Mouse (Mus musculus): ENCODE measurements around the gene Dmpk. TPM values are rescaled to one million over a fixed set of nuclear protein-coding genes. Genes with fewer than 3 reads are reported as not detected.

The Dmpk gene
- polyA plus RNA-seq (2012; rRNA removed) = 108 and 154 TPM in 2 replicates

DNA sequence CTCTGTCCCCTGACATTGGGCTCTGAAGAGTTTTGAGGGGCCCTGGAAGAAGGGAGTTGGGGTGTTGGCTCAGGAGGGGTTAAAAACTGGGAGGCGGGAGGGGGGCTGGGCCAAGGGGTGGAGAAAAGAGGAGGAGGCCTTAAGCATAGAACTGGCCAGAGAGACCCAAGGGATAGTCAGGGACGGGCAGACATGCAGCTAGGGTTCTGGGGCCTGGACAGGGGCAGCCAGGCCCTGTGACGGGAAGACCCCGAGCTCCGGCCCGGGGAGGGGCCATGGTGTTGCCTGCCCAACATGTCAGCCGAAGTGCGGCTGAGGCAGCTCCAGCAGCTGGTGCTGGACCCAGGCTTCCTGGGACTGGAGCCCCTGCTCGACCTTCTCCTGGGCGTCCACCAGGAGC is at the start of gene Dmpk:
TSS of gene Dmpk (plus strand) at position 149 of the 400 bp plus-strand sequence.
- H3K27ac ChIP-seq (ENCODE audit: control insufficient read depth, insufficient read depth, low read length) = no peak within 1 kb of the TSS
- H3K4me3 ChIP-seq (ENCODE audit: control insufficient read depth, insufficient read depth, low read length) = no peak within 1 kb of the TSS; the same call in 1 of the 2 replicates
- DNase-seq = no peak
- no peaks in the 10 kb centered on the region for H3K36me3 ChIP-seq (ENCODE audit: control insufficient read depth, insufficient read depth, low read length)
- H3K4me1 ChIP-seq (replicated peaks; ENCODE audit: control insufficient read depth, insufficient read depth, low read length) = no peaks in the 10 kb centered on the region
- no peaks in the 10 kb centered on the region; the same call in 1 of the 2 replicates for H3K27me3 ChIP-seq (ENCODE audit: control insufficient read depth, insufficient read depth, low read length)
- TF ChIP-seq POLR2A (IDR thresholded peaks at IDR 0.05; ENCODE audit: control insufficient read depth, extremely low read depth, insufficient read depth, low read length, poor library complexity) = no peak
- no peak for TF ChIP-seq CTCF (IDR thresholded peaks at IDR 0.05; ENCODE audit: borderline replicate concordance, control insufficient read depth, extremely low read depth, insufficient read depth, low read length, poor library complexity)
- 82% methylated on average over 10 of the region's 10 CpGs for WGBS

DNA sequence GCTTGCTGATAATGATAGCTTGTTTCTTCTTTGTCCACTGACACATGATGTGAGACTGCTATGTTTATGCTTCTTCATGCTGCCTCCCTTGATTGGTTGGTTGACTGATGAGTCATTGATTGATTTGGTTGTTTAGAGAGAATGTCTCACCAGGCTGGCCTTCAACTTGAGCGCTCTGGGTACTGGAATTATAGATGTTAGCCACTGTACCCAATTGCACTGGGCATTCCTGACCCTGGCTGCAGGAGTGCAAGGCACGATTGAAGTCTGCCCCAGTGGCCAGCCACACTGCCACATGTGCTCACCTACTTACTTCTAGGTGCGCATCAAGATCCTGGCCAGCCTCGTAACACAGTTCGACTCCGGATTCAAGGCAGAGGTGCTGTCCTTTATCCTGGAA is 39.0 kb upstream of the Dmpk start:
- WGBS = 99% methylated on average over 6 of the region's 6 CpGs

DNA sequence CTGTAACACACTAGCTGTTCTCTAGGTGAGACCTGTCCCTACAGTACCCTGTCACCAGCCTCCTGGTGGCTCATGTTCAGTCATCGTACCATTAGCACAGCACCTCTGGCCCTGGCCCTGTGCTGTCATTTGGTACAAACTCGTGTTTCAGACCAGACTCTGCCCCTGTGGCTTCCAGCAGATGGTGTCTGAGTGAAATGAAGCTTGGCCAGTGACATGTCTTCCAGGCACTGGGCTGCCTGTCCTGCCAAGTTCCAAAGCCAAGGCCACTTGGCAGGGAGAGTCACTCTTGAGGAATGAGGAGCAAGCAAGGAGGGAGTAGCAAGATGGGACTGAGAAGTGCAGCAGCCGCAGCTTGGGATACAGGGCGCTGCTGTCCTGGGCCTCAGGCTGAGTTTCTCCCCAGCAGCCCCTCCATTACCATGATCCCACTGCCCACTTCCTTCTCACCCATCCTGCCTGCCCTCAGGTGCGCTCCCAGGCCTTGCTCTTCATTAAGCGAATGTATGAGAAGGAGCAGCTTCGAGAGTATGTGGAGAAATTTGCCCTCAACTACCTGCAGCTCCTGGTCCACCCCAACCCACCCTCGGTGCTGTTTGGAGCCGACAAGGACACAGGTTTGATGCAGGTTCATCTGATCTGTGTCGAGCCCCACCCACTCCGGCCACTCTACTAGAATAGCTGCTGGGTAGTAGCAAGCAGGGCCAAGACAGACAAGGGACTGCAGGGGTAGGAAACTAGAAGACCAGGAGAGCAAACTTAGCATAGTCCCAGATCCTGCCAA is 37.2 kb upstream of the Dmpk start:
- no peak for DNase-seq
- no peak overlapping the region for H3K27ac ChIP-seq (ENCODE audit: control insufficient read depth, insufficient read depth, low read length)
- no peak for TF ChIP-seq POLR2A (IDR thresholded peaks at IDR 0.05; ENCODE audit: control insufficient read depth, extremely low read depth, insufficient read depth, low read length, poor library complexity)
- no peaks in the 10 kb centered on the region for H3K27me3 ChIP-seq (ENCODE audit: control insufficient read depth, insufficient read depth, low read length)
- H3K36me3 ChIP-seq (ENCODE audit: control insufficient read depth, insufficient read depth, low read length) = peaks cover 79% of the 10 kb centered on the region
- no peak overlapping the region for H3K4me3 ChIP-seq (ENCODE audit: control insufficient read depth, insufficient read depth, low read length)
- 97% methylated on average over 11 of the region's 11 CpGs for WGBS
- no peaks in the 10 kb centered on the region for H3K4me1 ChIP-seq (replicated peaks; ENCODE audit: control insufficient read depth, insufficient read depth, low read length)

More for the DNA sequence above, 39.0 kb upstream of the Dmpk start:
- Histone ChIP-seq H3K4me1 (replicated peaks; ENCODE audit: control insufficient read depth, insufficient read depth, low read length) (no peaks in the 10 kb centered on the region), H3K27ac (ENCODE audit: control insufficient read depth, insufficient read depth, low read length) (no peak overlapping the region), H3K4me3 (ENCODE audit: control insufficient read depth, insufficient read depth, low read length) (no peak overlapping the region), H3K27me3 (ENCODE audit: control insufficient read depth, insufficient read depth, low read length) (no peaks in the 10 kb centered on the region), H3K36me3 (ENCODE audit: control insufficient read depth, insufficient read depth, low read length) (peaks cover 89% of the 10 kb centered on the region)
- no peak for DNase-seq
- TF ChIP-seq CTCF (IDR thresholded peaks at IDR 0.05; ENCODE audit: borderline replicate concordance, control insufficient read depth, extremely low read depth, insufficient read depth, low read length, poor library complexity) = no peak
- no peak for TF ChIP-seq POLR2A (IDR thresholded peaks at IDR 0.05; ENCODE audit: control insufficient read depth, extremely low read depth, insufficient read depth, low read length, poor library complexity)

DNA sequence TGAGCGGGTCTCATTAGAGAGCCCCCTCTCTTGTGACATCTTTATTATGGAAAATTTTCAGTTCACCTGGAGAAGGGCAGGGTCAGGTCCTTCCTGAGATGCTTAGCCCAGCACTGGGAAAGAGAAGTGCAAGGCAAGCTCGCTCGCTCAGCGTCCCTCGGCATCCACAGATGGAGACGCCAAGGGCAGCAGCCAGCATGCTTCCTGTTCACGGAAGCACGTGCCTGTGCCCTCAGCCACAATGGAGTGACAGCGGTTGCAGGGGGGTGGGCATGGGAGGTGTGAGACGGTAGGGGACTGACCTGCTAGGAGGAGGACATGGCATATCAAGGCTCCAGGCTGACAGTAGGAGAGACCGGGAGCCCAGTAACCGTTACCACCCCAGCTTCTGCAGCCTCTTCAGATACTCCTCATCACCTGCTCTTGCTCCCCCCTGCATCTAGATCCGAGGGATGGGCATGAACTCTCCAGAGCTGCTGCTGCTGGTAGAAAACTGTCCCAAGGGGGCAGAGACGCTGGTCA is 35.6 kb upstream of the Dmpk start:
- H3K4me1 ChIP-seq (replicated peaks; ENCODE audit: control insufficient read depth, insufficient read depth, low read length) = no peaks in the 10 kb centered on the region
- WGBS = 79% methylated on average over 14 of the region's 14 CpGs
- H3K36me3 ChIP-seq (ENCODE audit: control insufficient read depth, insufficient read depth, low read length) = peaks cover 64% of the 10 kb centered on the region
- no peaks in the 10 kb centered on the region for H3K27me3 ChIP-seq (ENCODE audit: control insufficient read depth, insufficient read depth, low read length)
- no peak for DNase-seq
- H3K27ac ChIP-seq (ENCODE audit: control insufficient read depth, insufficient read depth, low read length) = no peak overlapping the region
- no peak overlapping the region for H3K4me3 ChIP-seq (ENCODE audit: control insufficient read depth, insufficient read depth, low read length)
- TF ChIP-seq CTCF (IDR thresholded peaks at IDR 0.05; ENCODE audit: borderline replicate concordance, control insufficient read depth, extremely low read depth, insufficient read depth, low read length, poor library complexity) (no peak), POLR2A (IDR thresholded peaks at IDR 0.05; ENCODE audit: control insufficient read depth, extremely low read depth, insufficient read depth, low read length, poor library complexity) (no peak)

DNA sequence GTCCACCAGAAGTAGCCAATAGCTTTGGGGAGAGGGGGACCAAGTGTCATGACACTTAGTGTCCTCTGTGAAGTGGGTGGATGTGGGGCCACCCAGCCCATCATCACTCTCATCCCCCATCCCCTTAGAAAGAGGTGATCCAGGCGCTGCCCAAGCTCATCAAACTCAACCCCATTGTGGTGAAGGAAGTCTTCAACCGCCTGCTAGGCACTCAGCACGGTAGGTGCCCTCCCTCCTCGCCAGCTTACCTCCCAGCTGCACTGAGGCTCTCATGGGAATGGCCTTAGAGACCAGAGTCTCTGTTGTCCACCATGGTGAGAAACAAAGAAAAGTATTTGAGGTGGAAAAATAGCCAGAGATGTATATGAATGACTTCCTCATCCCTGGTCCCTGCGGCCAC is 34.4 kb upstream of the Dmpk start:
- WGBS = 93% methylated on average over 5 of the region's 5 CpGs
- Histone ChIP-seq H3K27ac (ENCODE audit: control insufficient read depth, insufficient read depth, low read length) (no peak overlapping the region), H3K36me3 (ENCODE audit: control insufficient read depth, insufficient read depth, low read length) (peaks cover 54% of the 10 kb centered on the region), H3K27me3 (ENCODE audit: control insufficient read depth, insufficient read depth, low read length) (no peaks in the 10 kb centered on the region), H3K4me1 (replicated peaks; ENCODE audit: control insufficient read depth, insufficient read depth, low read length) (no peaks in the 10 kb centered on the region), H3K4me3 (ENCODE audit: control insufficient read depth, insufficient read depth, low read length) (no peak overlapping the region)
- no peak for TF ChIP-seq POLR2A (IDR thresholded peaks at IDR 0.05; ENCODE audit: control insufficient read depth, extremely low read depth, insufficient read depth, low read length, poor library complexity)
- no peak for TF ChIP-seq CTCF (IDR thresholded peaks at IDR 0.05; ENCODE audit: borderline replicate concordance, control insufficient read depth, extremely low read depth, insufficient read depth, low read length, poor library complexity)
- DNase-seq = no peak

DNA sequence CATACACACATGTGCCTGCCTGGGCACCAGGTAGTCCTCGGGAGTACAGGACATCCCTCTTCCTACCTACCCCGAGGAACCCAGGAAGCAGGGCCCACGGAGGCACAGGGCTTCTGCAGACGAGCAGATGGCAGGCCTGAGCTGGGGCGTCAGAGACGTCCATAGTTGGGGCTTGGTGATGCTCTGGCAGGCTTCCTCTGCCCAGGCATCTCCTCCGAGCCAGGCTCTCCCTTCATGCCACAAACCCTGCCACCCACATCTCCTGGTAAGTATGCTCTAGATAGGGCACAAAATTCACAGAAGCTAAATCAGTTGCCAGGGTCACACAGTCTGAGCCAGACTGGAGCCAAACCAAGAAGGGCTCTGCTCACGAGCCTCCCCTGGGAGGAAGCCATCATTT is 33.5 kb upstream of the Dmpk start:
- DNase-seq = no peak
- Histone ChIP-seq H3K4me3 (ENCODE audit: control insufficient read depth, insufficient read depth, low read length) (no peak overlapping the region), H3K27ac (ENCODE audit: control insufficient read depth, insufficient read depth, low read length) (no peak overlapping the region), H3K36me3 (ENCODE audit: control insufficient read depth, insufficient read depth, low read length) (peaks cover 45% of the 10 kb centered on the region), H3K4me1 (replicated peaks; ENCODE audit: control insufficient read depth, insufficient read depth, low read length) (no peaks in the 10 kb centered on the region), H3K27me3 (ENCODE audit: control insufficient read depth, insufficient read depth, low read length) (no peaks in the 10 kb centered on the region)
- TF ChIP-seq POLR2A (IDR thresholded peaks at IDR 0.05; ENCODE audit: control insufficient read depth, extremely low read depth, insufficient read depth, low read length, poor library complexity) = no peak
- TF ChIP-seq CTCF (IDR thresholded peaks at IDR 0.05; ENCODE audit: borderline replicate concordance, control insufficient read depth, extremely low read depth, insufficient read depth, low read length, poor library complexity) = no peak
- 93% methylated on average over 8 of the region's 8 CpGs for WGBS
